Mouse (Mus musculus) liver, adult (tissue): Measurements from ENCODE around the gene Ngp.
A peak's percentile ranks its signal among the peaks of the same experiment; 100 is the strongest.

ENCODE experiments used
- GATA4 ChIP-seq: IDR thresholded peaks from 2 replicates; pipeline ENCODE4 v1.6.1; 2014; ENCODE audit warnings: mild to moderate bottlenecking, low read length; ENCODE audit not compliant: insufficient replicate concordance

Ngp gene

DNA sequence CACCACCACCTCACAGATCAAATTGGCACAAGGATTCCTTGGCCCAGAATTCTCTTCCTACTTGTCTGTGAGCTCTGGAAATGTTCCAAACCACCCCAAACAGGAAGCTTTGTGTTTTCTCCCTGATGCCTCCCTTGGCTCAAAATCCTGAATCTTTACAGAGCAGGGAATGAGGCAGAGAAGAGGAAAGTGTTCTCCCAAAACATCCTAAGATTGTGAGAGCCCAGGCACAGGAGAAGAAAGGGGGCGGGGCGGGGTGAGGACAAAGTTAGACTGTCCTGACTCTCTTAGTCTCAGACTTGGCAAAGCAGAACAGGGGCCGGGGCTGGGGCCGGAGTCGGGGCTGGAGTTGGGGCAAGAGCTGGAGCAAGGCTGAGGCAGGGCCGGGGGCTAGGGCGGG, 6.6 kb upstream of the Ngp start:
- no peak for TF ChIP-seq GATA4

DNA sequence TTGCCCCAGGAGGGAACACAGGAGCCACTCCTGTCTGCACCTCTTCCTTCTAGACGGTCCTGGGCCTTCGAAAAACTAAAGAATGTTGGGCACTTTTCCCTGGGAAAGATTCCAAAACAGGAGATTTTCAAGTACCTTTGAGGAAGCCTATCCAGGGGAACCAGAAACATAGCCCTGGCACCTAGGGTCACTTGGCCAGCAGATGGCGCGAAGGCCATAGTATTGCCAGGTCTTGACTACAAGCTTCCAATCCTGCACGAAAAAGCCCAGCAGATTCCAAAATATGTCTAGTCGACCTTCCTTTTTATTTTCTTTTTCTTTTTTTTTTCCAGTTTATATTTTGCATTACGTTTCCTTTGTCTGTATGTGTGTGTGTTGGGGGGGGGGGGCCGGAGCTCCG, 5.8 kb upstream of the Ngp start:
- TF ChIP-seq GATA4, result no peak

DNA sequence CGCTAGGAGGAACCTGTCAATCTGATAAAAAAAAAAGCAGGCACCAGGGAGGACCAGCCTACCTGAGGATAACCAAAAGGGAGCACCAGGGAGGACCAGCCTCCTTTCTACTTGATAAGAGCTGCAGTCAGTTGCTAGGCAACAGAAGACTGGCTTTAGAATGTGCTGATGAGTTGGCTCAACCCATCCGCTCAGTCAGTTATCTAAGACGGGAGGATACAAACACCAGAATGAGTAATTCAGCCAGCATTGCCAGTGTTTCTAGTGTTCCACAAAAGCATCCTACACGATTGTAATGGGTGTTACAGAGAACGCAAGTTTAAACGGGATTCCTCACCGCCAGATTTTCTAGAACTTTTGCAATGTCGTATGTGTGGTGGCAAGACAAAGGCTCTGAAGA, 11.7 kb downstream of the Ngp start:
- no peak for TF ChIP-seq GATA4

- TF ChIP-seq GATA4, result no peak
Measured at GRCm38 (mm10) chr9:110433045-110433444, 13.5 kb downstream of the Ngp start.

- TF ChIP-seq GATA4, result no peak
Measured at GRCm38 (mm10) chr9:110436041-110436440, 16.5 kb downstream of the Ngp start.

- no peak for TF ChIP-seq GATA4
Measured at GRCm38 (mm10) chr9:110440049-110440448, 20.5 kb downstream of the Ngp start.

GRCm38 (mm10) chr9:110440559-110440958, 21.0 kb downstream of the Ngp start:
- no peak for TF ChIP-seq GATA4

DNA sequence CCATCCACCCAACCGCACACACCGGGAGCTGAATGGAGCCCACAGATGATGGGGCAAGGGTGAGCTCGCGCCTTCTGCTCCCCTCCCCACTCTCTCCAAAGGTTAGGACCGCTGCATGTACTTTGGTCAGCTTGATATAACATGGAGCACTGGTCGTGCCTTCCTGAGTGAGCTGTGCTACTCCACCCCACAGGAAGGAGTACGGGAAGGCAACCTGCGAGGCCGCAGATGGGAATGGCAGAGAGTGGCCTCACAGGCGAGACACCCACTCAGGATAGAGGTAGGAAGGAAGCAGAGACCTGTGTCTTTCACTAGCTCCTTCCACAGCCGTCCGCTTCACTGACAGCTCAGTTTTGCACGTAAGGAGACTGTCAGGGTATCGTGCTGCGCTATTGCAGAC, 28.8 kb downstream of the Ngp start:
- no peak for TF ChIP-seq GATA4

GRCm38 (mm10) chr9:110448857-110449617, 29.5 kb downstream of the Ngp start:
- TF ChIP-seq GATA4, result peak; percentile 76

GRCm38 (mm10) chr9:110452523-110452922, 33.0 kb downstream of the Ngp start:
- no peak for TF ChIP-seq GATA4

DNA sequence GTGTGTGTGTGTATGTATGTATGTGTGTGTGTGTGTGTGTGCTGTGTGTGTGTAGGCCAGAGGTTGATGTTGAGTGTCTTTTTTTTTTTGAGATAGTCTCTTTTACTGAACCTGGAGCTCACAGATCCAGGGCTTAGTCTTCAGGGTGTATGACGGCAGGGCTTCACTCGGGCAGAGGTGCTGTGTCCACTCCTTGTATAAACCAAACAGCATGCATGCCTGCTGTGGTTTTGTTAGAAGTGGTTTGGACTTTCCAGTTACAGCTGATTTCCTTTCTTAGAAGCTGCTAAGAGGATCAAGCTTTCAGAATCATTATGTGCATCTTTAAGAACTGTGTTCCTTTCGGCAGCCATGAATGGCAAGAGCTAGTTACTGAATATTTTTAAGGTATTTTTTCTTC, 38.4 kb downstream of the Ngp start:
- TF ChIP-seq GATA4, result no peak

DNA sequence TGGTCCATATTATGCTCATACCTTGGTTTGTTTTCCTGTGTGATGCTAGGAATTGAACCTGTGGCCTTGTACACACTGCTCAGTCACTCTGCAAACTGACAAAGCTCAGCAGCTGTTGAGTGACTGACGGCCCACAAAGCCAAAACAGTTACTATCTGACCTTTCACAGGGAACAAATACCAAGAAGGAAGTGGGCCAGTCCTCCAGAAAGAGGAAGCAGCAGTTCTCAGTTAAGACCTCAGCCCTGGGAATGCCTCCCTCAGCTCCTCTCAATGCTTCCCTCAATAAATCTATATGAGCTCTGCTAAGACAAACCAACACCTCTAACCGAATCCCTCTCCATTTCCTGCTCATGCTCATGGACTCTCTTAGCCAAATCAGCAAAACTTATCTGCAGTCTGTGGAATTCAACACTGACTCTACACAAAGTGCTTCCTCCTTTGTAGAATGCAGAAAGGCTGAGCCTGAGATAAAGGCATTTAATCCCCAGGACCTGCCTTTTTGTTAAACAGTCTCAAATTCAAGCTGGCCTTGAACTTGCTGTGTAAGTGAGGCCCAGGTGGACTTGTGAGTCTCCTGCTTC, 39.7 kb downstream of the Ngp start:
- TF ChIP-seq GATA4, result 0 out of 2 replicates have a peak, but pooled peaks have one; percentile 14

GRCm38 (mm10) chr9:110460884-110461815, 41.6 kb downstream of the Ngp start:
- TF ChIP-seq GATA4, result no peak

DNA sequence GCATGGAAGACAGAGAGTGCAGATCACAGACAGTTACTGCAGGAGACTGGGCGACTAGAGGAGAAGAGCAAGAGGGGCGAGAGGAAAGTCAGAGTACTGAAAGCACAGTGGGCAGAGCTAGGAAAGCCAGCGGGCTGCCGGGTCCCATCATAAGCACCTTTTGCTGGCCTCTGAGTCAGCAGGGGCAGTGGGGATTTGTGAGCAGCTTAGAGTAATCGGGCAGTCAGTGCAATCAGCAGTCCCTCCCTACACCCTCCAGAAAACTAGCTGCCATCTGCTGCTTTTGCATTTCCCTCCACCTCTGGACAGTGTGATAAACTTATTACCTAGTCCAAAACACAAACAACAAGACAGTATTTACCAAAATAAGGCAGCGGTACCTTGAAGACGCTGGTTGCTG, 42.8 kb downstream of the Ngp start:
- no peak for TF ChIP-seq GATA4

GRCm38 (mm10) chr9:110463983-110464591, 44.5 kb downstream of the Ngp start:
- no peak for TF ChIP-seq GATA4

DNA sequence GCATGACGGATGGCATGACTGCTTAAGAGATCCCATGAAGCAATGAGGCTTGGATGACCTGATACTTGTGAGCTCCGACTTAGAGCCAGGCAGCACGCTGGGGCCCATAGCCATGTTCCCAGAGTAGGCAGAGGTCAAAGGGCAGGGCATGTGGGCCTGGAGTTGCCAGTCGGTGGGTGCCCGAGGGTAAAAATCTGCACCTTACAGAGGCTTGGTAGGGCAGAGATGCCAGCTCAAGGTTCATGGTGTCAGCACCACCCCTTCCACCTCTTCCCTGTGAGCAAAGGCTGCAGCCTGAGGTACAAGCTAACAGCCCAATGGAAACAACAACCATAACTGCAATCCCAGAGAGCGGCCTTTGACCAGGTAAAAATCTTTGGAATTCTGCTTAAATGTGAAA, 45.8 kb downstream of the Ngp start:
- TF ChIP-seq GATA4, result no peak

- TF ChIP-seq GATA4, result no peak
Measured at GRCm38 (mm10) chr9:110466179-110466578, 46.6 kb downstream of the Ngp start.
